Mouse (Mus musculus): ENCODE data around the gene Pilra. TPM values are rescaled to one million over a fixed set of nuclear protein-coding genes. Genes with fewer than 3 reads are reported as not detected.

Gene Pilra
- polyA plus RNA-seq, 1 experiment from 2014 or later: 2.9 TPM

- Histone ChIP-seq H3K4me1 (replicated peaks) (peaks cover 42% of the 10 kb centered on the region), H3K9me3 (no peaks in the 10 kb centered on the region), H3K4me3 (replicated peaks) (peak overlapping the region; percentile 88), H3K9ac (peak overlapping the region; percentile 95), H3K36me3 (peaks cover 21% of the 10 kb centered on the region), H3K27me3 (replicated peaks) (no peaks in the 10 kb centered on the region), H3K4me2 (replicated peaks) (peak overlapping the region; percentile 83), H3K27ac (0 out of 2 replicates have a peak overlapping the region, but pooled peaks have one; percentile 99)
- ATAC-seq: no peak
- 71% methylated on average over 14 of the region's 14 CpGs for WGBS
Observed at GRCm38 (mm10) chr5:137784546-137784945, 51.5 kb downstream of the Pilra start.

- Histone ChIP-seq H3K4me1 (replicated peaks) (peaks cover 44% of the 10 kb centered on the region), H3K9ac (peak overlapping the region; percentile 95), H3K9me3 (no peaks in the 10 kb centered on the region), H3K27me3 (replicated peaks) (no peaks in the 10 kb centered on the region), H3K36me3 (peaks cover 21% of the 10 kb centered on the region), H3K27ac (no peak overlapping the region), H3K4me2 (replicated peaks) (peak overlapping the region; percentile 83), H3K4me3 (replicated peaks) (peak overlapping the region; percentile 88)
- no peak for ATAC-seq
- 61% methylated on average over 9 of the region's 9 CpGs for WGBS
Observed at GRCm38 (mm10) chr5:137783901-137784540, 52.1 kb downstream of the Pilra start.

- peaks cover 21% of the 10 kb centered on the region for H3K36me3 ChIP-seq
- H3K4me2 ChIP-seq (replicated peaks): peak overlapping the region; percentile 83
- 77% methylated on average over 13 of the region's 13 CpGs for WGBS
- ATAC-seq: no peak
- no peaks in the 10 kb centered on the region for H3K27me3 ChIP-seq (replicated peaks)
- no peak overlapping the region for H3K27ac ChIP-seq
- H3K4me1 ChIP-seq (replicated peaks): peaks cover 44% of the 10 kb centered on the region
- H3K4me3 ChIP-seq (replicated peaks): peak overlapping the region; percentile 88; the same call in 1 of the 2 replicates
- H3K9me3 ChIP-seq: no peaks in the 10 kb centered on the region
- peak overlapping the region; percentile 26; the same call in 1 of the 2 replicates for H3K9ac ChIP-seq
Observed at GRCm38 (mm10) chr5:137782776-137783522, 53.1 kb downstream of the Pilra start.

GRCm38 (mm10) chr5:137781661-137782060 lies 54.4 kb downstream of the Pilra start:
- no peaks in the 10 kb centered on the region for H3K27me3 ChIP-seq (replicated peaks)
- no peak for ATAC-seq

GRCm38 (mm10) chr5:137779053-137779933 lies 56.8 kb downstream of the Pilra start:
- Histone ChIP-seq H3K4me2 (replicated peaks) (peak overlapping the region; percentile 94), H3K27me3 (replicated peaks) (no peaks in the 10 kb centered on the region), H3K4me1 (replicated peaks) (peaks cover 42% of the 10 kb centered on the region), H3K9ac (peak overlapping the region; percentile 86), H3K36me3 (peaks cover 21% of the 10 kb centered on the region), H3K27ac (peak overlapping the region; percentile 94), H3K9me3 (no peaks in the 10 kb centered on the region), H3K4me3 (replicated peaks) (peak overlapping the region; percentile 80)
- peak; percentile 54 for ATAC-seq
- WGBS: under 1% methylated on average over 81 of the region's 83 CpGs

More at GRCm38 (mm10) chr5:137781661-137782060, 54.4 kb downstream of the Pilra start:
- H3K27ac ChIP-seq: no peak overlapping the region
- no peak overlapping the region for H3K9ac ChIP-seq
- no peaks in the 10 kb centered on the region for H3K9me3 ChIP-seq
- WGBS: 91% methylated on average over 7 of the region's 7 CpGs
- peaks cover 21% of the 10 kb centered on the region for H3K36me3 ChIP-seq
- H3K4me3 ChIP-seq (replicated peaks): no peak overlapping the region
- H3K4me1 ChIP-seq (replicated peaks): peaks cover 46% of the 10 kb centered on the region
- no peak overlapping the region for H3K4me2 ChIP-seq (replicated peaks)

GRCm38 (mm10) chr5:137778635-137779034 lies 57.4 kb downstream of the Pilra start, which contains the start of gene Ppp1r35:
TSS of gene Ppp1r35 (plus strand) at chr5:137778849.
- Histone ChIP-seq H3K27me3 (replicated peaks) (no peaks in the 10 kb centered on the region), H3K36me3 (peaks cover 21% of the 10 kb centered on the region), H3K9ac (peak within 1 kb of the TSS; percentile 86), H3K9me3 (no peaks in the 10 kb centered on the region), H3K4me2 (replicated peaks) (peak within 1 kb of the TSS; percentile 94), H3K27ac (peak within 1 kb of the TSS; percentile 94), H3K4me3 (replicated peaks) (peak within 1 kb of the TSS; percentile 80), H3K4me1 (replicated peaks) (peaks cover 35% of the 10 kb centered on the region)
- under 1% methylated on average over 31 of the region's 31 CpGs for WGBS
- ATAC-seq: peak; percentile 94

GRCm38 (mm10) chr5:137777267-137777845 lies 58.7 kb downstream of the Pilra start:
- WGBS: 48% methylated on average over 7 of the region's 7 CpGs
- H3K4me2 ChIP-seq (replicated peaks): 0 out of 2 replicates have a peak overlapping the region, but pooled peaks have one; percentile 2
- H3K36me3 ChIP-seq: peaks cover 15% of the 10 kb centered on the region
- H3K27me3 ChIP-seq (replicated peaks): no peaks in the 10 kb centered on the region
- no peak overlapping the region for H3K4me3 ChIP-seq (replicated peaks)
- H3K4me1 ChIP-seq (replicated peaks): peaks cover 26% of the 10 kb centered on the region
- no peaks in the 10 kb centered on the region for H3K9me3 ChIP-seq
- no peak for ATAC-seq
- H3K9ac ChIP-seq: no peak overlapping the region
- peak overlapping the region; percentile 44; the same call in 1 of the 2 replicates for H3K27ac ChIP-seq

- peaks cover 23% of the 10 kb centered on the region for H3K4me1 ChIP-seq (replicated peaks)
- peak; percentile 52 for ATAC-seq
- no peak overlapping the region for H3K9ac ChIP-seq
- no peaks in the 10 kb centered on the region for H3K27me3 ChIP-seq (replicated peaks)
- 26% methylated on average over 5 of the region's 5 CpGs for WGBS
- H3K9me3 ChIP-seq: no peaks in the 10 kb centered on the region
- no peak overlapping the region for H3K4me3 ChIP-seq (replicated peaks)
- peaks cover 6% of the 10 kb centered on the region; the same call in 1 of the 2 replicates for H3K36me3 ChIP-seq
- peak overlapping the region; percentile 45 for H3K27ac ChIP-seq
- peak overlapping the region; percentile 2; the same call in 1 of the 2 replicates for H3K4me2 ChIP-seq (replicated peaks)
Observed at GRCm38 (mm10) chr5:137776408-137776918, 59.6 kb downstream of the Pilra start.

- H3K9me3 ChIP-seq: no peaks in the 10 kb centered on the region
- H3K4me3 ChIP-seq (replicated peaks): no peak overlapping the region
- H3K36me3 ChIP-seq: 0 out of 2 replicates have a peak, but pooled peaks cover 4% of the 10 kb centered on the region
- H3K9ac ChIP-seq: no peak overlapping the region
- 91% methylated on average over 2 of the region's 2 CpGs for WGBS
- H3K27ac ChIP-seq: peak overlapping the region; percentile 45
- peaks cover 23% of the 10 kb centered on the region for H3K4me1 ChIP-seq (replicated peaks)
- no peaks in the 10 kb centered on the region for H3K27me3 ChIP-seq (replicated peaks)
- no peak overlapping the region for H3K4me2 ChIP-seq (replicated peaks)
- ATAC-seq: no peak
Observed at GRCm38 (mm10) chr5:137775587-137776290, 60.3 kb downstream of the Pilra start.

GRCm38 (mm10) chr5:137772755-137773154 lies 63.3 kb downstream of the Pilra start:
- H3K36me3 ChIP-seq: no peaks in the 10 kb centered on the region
- no peak overlapping the region for H3K27ac ChIP-seq
- no peaks in the 10 kb centered on the region for H3K27me3 ChIP-seq (replicated peaks)
- H3K4me1 ChIP-seq (replicated peaks): 0 out of 2 replicates have a peak, but pooled peaks cover 8% of the 10 kb centered on the region
- ATAC-seq: no peak
- H3K4me2 ChIP-seq (replicated peaks): no peak overlapping the region
- no peaks in the 10 kb centered on the region for H3K9me3 ChIP-seq
- no peak overlapping the region for H3K4me3 ChIP-seq (replicated peaks)
- H3K9ac ChIP-seq: no peak overlapping the region
